Mouse (Mus musculus): ENCODE results near the gene Hcar2. TPM values are rescaled to one million over a fixed set of nuclear protein-coding genes. Genes with fewer than 3 reads are reported as not detected.

Gene Hcar2
- total RNA-seq (2018; cell fraction: chromatin; rRNA removed), result 1 to 10 TPM in 15 of 26 experiments, under 1 TPM in 9, not detected in 2; 0.50 to 7.3 (median 1.9) TPM
- 10 to 100 TPM in 3 of 26 experiments, 1 to 10 TPM in 22, under 1 TPM in 1; 0.83 to 19.8 (median 3.0) TPM for total RNA-seq (2018; cell fraction: cytosol; rRNA removed)
- total RNA-seq (2018; cell fraction: nucleus; rRNA removed), result 10 to 100 TPM in 10 of 26 experiments, 1 to 10 TPM in 16; 1.1 to 29.6 (median 7.7) TPM
- 0.54 to 2.0 TPM (median 0.57 TPM) in 3 replicates for polyA plus RNA-seq (2018)

DNA sequence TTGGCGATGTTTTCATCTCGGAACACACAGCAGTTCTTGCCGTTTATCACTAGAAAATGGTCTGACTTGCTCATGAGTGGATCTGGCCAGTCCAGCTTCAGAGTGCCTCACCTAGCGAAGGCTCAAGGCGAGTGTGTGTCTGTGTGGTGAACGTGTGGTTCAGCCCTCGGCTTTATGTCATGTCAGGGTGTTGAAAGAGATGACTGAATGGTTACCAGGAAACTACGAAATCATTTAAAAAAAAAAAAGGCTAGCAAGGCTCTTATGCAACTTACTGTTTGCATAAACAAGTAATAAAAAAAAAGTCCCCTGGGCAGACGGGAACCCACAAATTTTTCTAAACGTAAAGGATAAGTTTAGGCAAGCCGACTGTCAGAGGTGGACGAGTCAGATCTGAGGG lies at the start of gene Hcar2:
Hcar2 (minus strand) TSS at position 135 of the 400 bp plus-strand sequence.
- no peak within 1 kb of the TSS for H3K27ac ChIP-seq
- no peak within 1 kb of the TSS for H3K4me3 ChIP-seq (ENCODE audit: inconsistent target)
- H3K36me3 ChIP-seq (ENCODE audit: inconsistent target), result no peaks in the 10 kb centered on the region
- no peaks in the 10 kb centered on the region for H3K79me2 ChIP-seq (ENCODE audit: inconsistent target)
- 19% methylated on average over 12 of the region's 12 CpGs for WGBS (ENCODE audit: missing documents)

GRCm38 (mm10) chr5:123914852-123915251 lies 49.6 kb upstream of the Hcar2 start:
- H3K4me3 ChIP-seq (ENCODE audit: inconsistent target), result no peak overlapping the region
- H3K27ac ChIP-seq, result peak overlapping the region; percentile 25; the same call in 1 of the 2 replicates
- H3K79me2 ChIP-seq (ENCODE audit: inconsistent target), result peaks cover 57% of the 10 kb centered on the region
- H3K36me3 ChIP-seq (ENCODE audit: inconsistent target), result peaks cover 28% of the 10 kb centered on the region
- WGBS (ENCODE audit: missing documents), result 28% methylated on average over 3 of the region's 3 CpGs

- peak overlapping the region; percentile 90 for H3K4me3 ChIP-seq (ENCODE audit: inconsistent target)
- WGBS (ENCODE audit: missing documents), result 1% methylated on average over 10 of the region's 10 CpGs
- peaks cover 53% of the 10 kb centered on the region for H3K79me2 ChIP-seq (ENCODE audit: inconsistent target)
- H3K36me3 ChIP-seq (ENCODE audit: inconsistent target), result 0 out of 2 replicates have a peak, but pooled peaks cover 7% of the 10 kb centered on the region
- H3K27ac ChIP-seq, result peak overlapping the region; percentile 65
Measured at GRCm38 (mm10) chr5:123907631-123907977, 42.3 kb upstream of the Hcar2 start.

DNA sequence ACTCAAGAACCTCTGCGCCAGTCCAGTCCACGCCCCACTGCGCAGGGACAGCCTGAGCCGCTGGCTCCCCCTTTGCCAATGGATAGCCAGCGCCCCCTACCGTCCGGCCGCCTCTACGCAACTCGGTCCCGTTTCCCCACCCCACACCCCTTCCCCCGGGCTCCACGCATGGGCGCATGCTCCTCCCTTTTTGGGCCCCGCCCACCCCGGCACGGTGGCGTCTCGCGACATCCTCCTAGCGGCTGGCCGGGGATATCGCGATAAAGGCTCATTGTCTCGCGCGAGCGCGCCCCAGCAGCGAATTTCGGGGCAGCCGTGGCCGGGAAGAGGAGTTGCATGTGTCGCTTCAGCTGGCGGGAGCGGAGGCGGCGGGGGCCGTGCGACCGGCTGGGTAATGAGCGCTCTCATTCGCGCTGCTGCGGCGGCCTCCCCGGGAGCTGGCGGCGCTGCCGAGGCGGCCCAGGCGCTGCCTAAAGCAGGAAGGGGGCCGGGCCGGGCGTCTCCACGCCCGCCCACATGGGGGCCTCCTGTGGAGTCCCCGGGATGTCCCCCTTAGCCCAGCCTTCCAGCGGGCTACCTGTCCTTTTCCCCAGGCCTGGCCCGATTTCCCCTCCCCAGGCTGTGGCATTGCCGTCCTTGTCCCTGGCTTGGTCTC lies 41.8 kb upstream of the Hcar2 start, which contains the start of gene Denr:
Denr (plus strand) TSS at position 200 of the 655 bp plus-strand sequence.
- Histone ChIP-seq H3K36me3 (ENCODE audit: inconsistent target) (0 out of 2 replicates have a peak, but pooled peaks cover 7% of the 10 kb centered on the region), H3K27ac (peak within 1 kb of the TSS; percentile 65), H3K79me2 (ENCODE audit: inconsistent target) (peaks cover 48% of the 10 kb centered on the region), H3K4me3 (ENCODE audit: inconsistent target) (peak within 1 kb of the TSS; percentile 90)
- WGBS (ENCODE audit: missing documents), result under 1% methylated on average over 59 of the region's 61 CpGs

DNA sequence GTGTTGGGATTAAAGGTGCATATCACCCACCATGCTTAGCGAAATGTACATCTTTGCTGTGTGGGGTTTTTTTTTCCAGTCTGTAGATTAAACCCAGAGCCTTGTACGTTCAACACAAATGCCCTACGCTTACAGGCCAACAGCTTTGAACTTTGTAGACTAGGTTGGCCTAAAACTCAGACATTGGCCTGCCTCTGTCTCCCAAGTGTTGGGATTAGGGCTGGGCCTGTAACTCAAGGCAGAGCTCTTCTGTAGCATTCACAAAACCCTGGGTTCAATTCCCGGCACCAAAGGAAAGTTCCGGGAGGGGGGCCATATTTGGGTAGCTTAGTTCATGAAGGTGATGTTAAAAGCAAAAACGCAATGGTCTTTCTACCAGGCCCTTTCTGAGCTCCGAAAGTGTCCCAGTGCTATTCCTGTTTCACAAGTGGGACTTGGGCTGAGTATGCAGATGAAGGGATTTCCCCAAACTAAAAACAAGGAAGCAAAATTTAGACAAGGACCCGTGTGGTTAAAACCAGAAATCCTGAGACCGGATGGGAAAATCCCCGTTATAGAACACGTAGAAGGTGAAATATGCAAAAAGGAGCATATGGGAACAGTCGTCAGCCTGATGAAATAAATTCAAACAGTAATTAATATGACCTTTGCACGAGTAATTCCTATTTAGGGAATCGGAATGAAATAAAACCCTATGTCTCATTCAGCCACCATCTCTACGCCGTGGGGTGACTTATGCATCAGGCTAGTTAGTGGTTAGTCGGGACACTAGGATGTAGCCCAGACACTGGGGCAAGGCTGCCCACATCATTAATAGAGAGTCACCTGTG lies 41.1 kb upstream of the Hcar2 start:
- peak overlapping the region; percentile 54 for H3K27ac ChIP-seq
- H3K79me2 ChIP-seq (ENCODE audit: inconsistent target), result peaks cover 41% of the 10 kb centered on the region
- H3K36me3 ChIP-seq (ENCODE audit: inconsistent target), result 0 out of 2 replicates have a peak, but pooled peaks cover 4% of the 10 kb centered on the region
- H3K4me3 ChIP-seq (ENCODE audit: inconsistent target), result peak overlapping the region; percentile 29
- 29% methylated on average over 17 of the region's 17 CpGs for WGBS (ENCODE audit: missing documents)

DNA sequence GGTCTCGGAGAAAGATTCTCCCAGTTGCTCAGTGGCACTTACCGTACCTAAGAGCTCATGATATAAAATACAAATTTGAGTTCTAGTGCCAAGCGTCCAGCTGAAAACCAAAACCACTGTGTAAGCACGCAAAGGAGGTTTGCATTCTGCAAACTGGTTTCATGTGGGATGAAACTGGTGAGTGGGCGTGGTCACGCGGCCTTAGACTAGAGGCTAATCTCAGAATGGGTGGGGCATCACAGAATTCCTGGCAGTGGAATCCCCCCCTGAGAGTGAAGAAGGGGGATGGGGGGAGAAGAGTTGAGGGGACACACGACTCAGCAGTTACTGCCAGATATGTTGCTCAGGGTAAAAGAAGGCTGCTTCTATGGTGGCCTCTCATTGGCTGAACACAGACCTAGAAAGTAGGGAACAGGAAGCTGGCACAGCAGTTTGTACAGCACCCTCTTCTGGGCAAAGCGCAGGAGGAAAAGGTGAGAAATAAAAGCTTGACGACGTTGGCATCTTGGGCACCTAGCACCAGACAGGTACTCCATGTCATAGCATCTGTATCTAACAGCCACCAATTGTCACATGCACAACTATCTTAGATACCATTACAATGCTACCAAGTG lies 38.9 kb upstream of the Hcar2 start:
- Histone ChIP-seq H3K27ac (no peak overlapping the region), H3K79me2 (ENCODE audit: inconsistent target) (peaks cover 19% of the 10 kb centered on the region), H3K4me3 (ENCODE audit: inconsistent target) (no peak overlapping the region), H3K36me3 (ENCODE audit: inconsistent target) (no peaks in the 10 kb centered on the region)
- WGBS (ENCODE audit: missing documents), result 80% methylated on average over 10 of the region's 11 CpGs

- H3K27ac ChIP-seq, result peak overlapping the region; percentile 77
- WGBS (ENCODE audit: missing documents), result 9% methylated on average over 13 of the region's 13 CpGs
- no peak overlapping the region for H3K4me3 ChIP-seq (ENCODE audit: inconsistent target)
- no peaks in the 10 kb centered on the region for H3K36me3 ChIP-seq (ENCODE audit: inconsistent target)
- H3K79me2 ChIP-seq (ENCODE audit: inconsistent target), result no peaks in the 10 kb centered on the region
Measured at GRCm38 (mm10) chr5:123897352-123897751, 32.1 kb upstream of the Hcar2 start.

DNA sequence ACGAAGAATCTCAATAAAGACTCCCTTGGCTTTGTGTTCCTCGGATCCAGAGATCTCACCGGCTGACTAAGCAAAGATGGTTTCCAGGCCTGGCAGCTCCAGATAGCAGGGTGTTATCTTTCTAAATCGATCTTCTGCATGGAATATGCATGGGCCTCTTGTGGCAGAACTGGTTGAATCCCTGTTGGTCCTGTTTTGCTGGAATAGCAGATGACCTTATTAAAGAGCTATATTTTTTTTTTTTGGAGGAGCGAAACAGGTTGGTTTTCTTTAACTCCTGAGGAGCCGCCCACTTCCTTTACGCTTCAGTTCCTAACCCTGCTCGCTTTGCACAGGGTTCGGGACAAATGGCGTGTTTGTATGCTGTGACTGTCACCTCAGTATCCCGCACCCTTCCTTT lies 31.1 kb upstream of the Hcar2 start:
- WGBS (ENCODE audit: missing documents), result 95% methylated on average over 11 of the region's 11 CpGs
- H3K27ac ChIP-seq, result peak overlapping the region; percentile 77
- H3K79me2 ChIP-seq (ENCODE audit: inconsistent target), result no peaks in the 10 kb centered on the region

GRCm38 (mm10) chr5:123893520-123893919 lies 28.2 kb upstream of the Hcar2 start:
- Histone ChIP-seq H3K79me2 (ENCODE audit: inconsistent target) (no peaks in the 10 kb centered on the region), H3K36me3 (ENCODE audit: inconsistent target) (no peaks in the 10 kb centered on the region), H3K4me3 (ENCODE audit: inconsistent target) (no peak overlapping the region), H3K27ac (no peak overlapping the region)
- WGBS (ENCODE audit: missing documents), result 23% methylated on average over 5 of the region's 5 CpGs

More for the DNA sequence above, 31.1 kb upstream of the Hcar2 start:
- Histone ChIP-seq H3K4me3 (ENCODE audit: inconsistent target) (no peak overlapping the region), H3K36me3 (ENCODE audit: inconsistent target) (no peaks in the 10 kb centered on the region)

DNA sequence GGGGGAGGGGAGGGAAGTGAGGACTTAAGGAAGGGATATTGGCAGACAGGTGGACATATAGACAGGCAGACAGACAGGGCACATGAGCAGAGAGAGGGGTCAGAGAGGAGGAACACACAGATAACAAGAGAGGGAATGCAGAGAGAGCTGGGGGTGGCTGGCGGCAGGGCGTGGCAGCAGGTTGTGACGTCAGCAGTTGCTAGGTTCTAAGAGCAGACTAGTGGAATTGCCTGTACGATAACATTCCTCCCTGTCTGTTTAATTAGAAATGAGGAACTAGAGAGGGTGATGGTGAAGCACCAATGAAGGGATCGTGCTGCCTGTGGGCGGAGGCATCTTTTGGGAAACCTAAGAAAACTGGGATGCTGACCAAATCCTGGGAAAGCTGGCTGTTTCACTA lies 26.4 kb upstream of the Hcar2 start:
- Histone ChIP-seq H3K36me3 (ENCODE audit: inconsistent target) (no peaks in the 10 kb centered on the region), H3K27ac (no peak overlapping the region), H3K4me3 (ENCODE audit: inconsistent target) (no peak overlapping the region), H3K79me2 (ENCODE audit: inconsistent target) (no peaks in the 10 kb centered on the region)
- WGBS (ENCODE audit: missing documents), result 9% methylated on average over 4 of the region's 6 CpGs

DNA sequence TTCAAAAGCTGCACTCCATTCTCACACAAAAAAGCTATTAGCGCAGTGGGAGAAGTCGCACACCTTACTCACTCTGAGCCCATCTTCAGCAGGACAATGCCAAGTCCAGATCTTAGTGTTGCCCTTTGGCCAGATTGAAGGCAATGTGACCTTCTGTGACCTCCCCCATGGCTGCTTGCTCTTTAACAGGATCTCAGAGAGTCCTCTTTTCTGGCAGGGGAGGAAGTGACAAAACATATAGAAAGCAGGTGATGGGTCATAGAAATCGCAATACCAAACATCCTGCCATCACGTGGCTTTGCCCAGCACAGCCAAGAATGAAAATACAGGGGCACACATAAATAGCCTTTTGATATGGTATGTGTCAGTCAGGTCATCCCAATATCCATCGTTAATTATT lies 25.7 kb upstream of the Hcar2 start:
- Histone ChIP-seq H3K4me3 (ENCODE audit: inconsistent target) (no peak overlapping the region), H3K79me2 (ENCODE audit: inconsistent target) (no peaks in the 10 kb centered on the region), H3K36me3 (ENCODE audit: inconsistent target) (no peaks in the 10 kb centered on the region), H3K27ac (no peak overlapping the region)
- WGBS (ENCODE audit: missing documents), result 77% methylated on average over 5 of the region's 5 CpGs

GRCm38 (mm10) chr5:123890312-123890711 lies 25.0 kb upstream of the Hcar2 start:
- Histone ChIP-seq H3K4me3 (ENCODE audit: inconsistent target) (no peak overlapping the region), H3K36me3 (ENCODE audit: inconsistent target) (no peaks in the 10 kb centered on the region), H3K79me2 (ENCODE audit: inconsistent target) (no peaks in the 10 kb centered on the region), H3K27ac (no peak overlapping the region)
- 100% methylated on average over 2 of the region's 2 CpGs for WGBS (ENCODE audit: missing documents)

DNA sequence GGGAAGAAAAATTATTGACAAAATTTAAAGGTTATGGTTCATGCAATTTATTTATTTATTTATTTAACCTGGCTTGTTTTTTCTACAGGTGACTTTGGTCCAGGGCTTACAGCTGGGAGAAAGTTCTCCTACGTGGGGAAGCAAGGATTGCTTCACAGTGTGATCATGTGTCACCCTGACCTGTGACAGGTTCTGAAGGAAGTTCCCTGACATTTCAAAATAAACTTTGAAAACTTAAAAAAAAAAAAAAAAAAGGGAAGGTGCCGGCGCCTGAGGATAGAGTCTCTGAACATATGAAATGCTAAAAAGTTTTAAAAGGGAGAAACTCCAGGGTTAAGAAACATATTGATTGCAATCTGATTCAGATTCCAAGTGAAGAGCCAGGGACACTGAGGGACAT lies 21.1 kb upstream of the Hcar2 start:
- Histone ChIP-seq H3K36me3 (ENCODE audit: inconsistent target) (no peaks in the 10 kb centered on the region), H3K4me3 (ENCODE audit: inconsistent target) (no peak overlapping the region), H3K27ac (no peak overlapping the region), H3K79me2 (ENCODE audit: inconsistent target) (no peaks in the 10 kb centered on the region)
- 39% methylated on average over 3 of the region's 3 CpGs for WGBS (ENCODE audit: missing documents)

- H3K27ac ChIP-seq, result no peak overlapping the region
- no peaks in the 10 kb centered on the region for H3K36me3 ChIP-seq (ENCODE audit: inconsistent target)
- no peak overlapping the region for H3K4me3 ChIP-seq (ENCODE audit: inconsistent target)
- WGBS (ENCODE audit: missing documents), result 44% methylated on average over 10 of the region's 10 CpGs
- H3K79me2 ChIP-seq (ENCODE audit: inconsistent target), result no peaks in the 10 kb centered on the region
Measured at GRCm38 (mm10) chr5:123884332-123884731, 19.0 kb upstream of the Hcar2 start.

All from macrophage (primary cell).